Mouse (Mus musculus): ENCODE results near the gene Guca1b.
A peak's percentile ranks its signal among the peaks of the same experiment; 100 is the strongest.

The Guca1b gene

DNA sequence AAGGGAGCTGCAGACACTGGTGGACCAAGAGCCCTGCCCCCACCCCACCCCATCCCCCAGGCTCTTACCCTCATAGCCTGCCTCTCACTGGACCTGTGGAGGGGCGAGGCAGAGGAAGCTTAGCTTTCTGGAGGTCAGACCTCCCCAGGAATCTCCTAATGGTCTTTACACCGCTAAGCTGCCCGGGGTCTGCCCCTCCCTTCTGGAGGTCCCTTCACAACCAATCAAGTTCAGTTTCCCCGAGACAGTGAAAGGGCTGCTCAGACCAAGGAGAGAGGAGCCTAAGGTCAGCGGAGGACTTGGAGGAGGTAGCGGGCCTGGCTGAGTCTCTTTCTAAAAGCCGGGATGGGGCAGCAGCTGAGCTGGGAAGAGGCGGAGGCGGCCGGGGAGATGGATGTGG lies at the start of gene Guca1b:
Gene Guca1b (plus strand): TSS at position 249 of the 400 bp plus-strand sequence.
- peak in 1 of 2 experiments; percentile 56 for DNase-seq (ENCODE audit: inconsistent age in 2 of 2, low spot score in 1 of 2)

DNA sequence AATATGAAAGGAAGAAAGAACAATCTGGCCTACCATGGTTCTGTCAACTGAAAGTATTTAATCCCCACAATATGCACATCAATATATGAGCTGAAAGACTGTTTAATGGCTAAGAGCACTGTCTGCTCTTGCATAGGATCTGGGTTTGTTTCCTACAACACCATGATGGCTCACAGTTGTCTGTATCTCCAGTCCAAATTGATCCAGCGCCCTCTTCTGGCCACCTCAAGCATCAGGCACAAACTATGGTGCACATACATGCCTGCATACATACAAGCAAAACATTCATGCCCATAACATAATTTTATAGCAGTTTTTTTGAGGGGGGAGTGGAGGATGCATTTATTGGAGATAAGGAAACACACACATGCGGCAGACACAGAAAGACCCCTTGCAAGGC lies 42.1 kb upstream of the Guca1b start:
- no peak for DNase-seq (ENCODE audit: inconsistent age in 2 of 2, low spot score in 1 of 2)

DNA sequence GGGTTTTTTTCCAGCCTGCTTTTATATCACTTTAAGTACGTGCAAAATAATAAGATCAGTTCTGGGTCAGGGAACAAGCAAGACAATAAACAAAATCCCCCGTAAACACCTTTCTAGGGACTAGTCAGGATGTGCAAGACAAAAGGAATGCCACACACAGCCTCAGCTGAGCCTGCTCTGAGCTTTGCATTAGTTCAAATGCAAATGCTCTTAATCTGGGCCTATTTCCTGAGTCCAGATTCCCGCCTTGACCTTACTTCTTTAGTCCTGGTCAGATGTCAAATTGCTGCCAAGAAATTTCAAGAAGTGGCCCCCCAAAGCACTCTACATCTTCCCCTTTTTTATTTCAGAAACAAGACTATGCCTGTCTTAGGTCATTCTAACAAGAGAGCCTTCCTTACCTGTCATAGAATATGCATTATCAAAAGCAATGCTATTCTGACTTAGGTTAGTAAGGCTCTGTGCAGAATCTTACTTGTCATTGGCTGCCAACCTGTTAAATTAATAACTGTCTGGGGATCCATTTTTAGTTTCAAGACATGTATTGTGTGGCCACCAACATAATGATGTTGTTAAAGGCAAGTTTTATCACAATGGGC lies 35.4 kb upstream of the Guca1b start:
- no peak for DNase-seq (ENCODE audit: inconsistent age in 2 of 2, low spot score in 1 of 2)

DNA sequence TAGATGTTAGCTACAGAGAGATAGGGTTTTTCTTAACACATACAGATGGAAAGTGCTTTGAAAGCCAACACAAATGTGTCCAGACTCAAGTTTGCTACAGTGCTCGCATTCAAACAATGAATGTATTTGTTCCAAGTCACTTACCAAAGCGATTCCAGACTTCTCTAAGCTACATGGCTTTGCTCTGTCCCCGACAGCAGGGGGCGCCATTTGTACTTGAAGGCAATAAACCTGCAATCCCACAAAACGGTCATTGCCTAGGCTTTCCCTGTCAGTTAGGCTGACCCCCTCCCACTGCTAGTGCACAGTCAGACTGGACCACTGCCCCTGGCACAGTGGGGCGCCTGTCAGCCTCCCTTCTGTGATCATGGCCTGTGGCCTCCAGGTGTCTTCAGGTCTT lies 25.2 kb upstream of the Guca1b start:
- DNase-seq (ENCODE audit: inconsistent age in 2 of 2, low spot score in 1 of 2), result peak; percentile 32 to 76

DNA sequence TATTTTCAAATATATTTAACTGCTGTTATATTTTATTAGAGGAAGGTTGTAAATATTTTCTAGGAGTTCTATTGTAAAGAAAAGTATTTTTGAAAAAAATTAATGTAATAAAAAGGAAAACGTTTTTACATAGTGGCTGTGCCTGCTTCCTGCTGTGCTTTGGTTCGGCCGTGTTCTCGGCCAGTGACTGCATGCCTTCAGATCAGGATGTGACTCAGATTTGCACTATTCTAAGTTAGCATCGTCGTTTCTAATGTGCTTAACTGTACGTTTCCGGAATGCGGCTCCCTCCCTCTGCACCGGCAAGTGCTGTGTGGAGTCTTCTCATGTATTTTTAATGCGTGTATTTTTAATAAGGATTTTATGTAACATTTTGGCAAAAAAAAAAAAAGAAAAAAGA lies 23.9 kb upstream of the Guca1b start:
- DNase-seq (ENCODE audit: inconsistent age in 2 of 2, low spot score in 1 of 2), result no peak

DNA sequence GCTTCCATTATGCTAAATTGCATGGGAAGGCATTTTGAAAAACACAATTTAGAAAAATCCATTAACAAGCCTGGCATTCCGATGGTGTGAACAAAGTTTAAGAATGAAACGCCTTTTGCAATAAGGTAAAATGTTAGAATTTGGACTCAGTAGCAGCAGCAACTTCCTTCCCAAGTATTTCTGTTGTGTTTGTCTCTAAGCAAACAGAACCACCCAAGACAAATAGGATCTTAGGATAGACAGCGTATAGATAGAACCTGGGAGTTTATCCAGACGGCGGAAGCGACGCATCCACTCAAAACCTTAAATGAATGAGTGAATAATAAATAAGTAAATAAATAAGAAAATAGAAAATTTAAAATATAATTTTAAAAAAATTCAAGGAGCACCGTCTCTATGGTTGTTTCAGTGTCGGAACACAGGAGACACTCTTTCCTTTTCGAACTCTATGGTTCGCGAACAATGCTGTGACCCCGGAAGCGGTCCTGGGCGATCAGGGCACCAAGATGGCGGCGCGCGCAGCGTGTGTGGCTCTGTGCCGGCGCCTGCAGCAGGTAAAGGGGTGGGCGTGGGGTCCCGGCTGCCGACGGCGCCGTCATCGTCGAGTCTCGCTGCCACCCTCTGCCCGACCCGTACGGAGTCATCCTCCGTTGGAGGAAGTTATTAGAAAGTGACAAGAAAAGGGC lies 16.6 kb upstream of the Guca1b start, which contains the start of gene Mrps10:
Gene Mrps10 (plus strand): TSS at position 487 of the 686 bp plus-strand sequence.
- peak; percentile 85 to 95 for DNase-seq (ENCODE audit: inconsistent age in 2 of 2, low spot score in 1 of 2)

DNA sequence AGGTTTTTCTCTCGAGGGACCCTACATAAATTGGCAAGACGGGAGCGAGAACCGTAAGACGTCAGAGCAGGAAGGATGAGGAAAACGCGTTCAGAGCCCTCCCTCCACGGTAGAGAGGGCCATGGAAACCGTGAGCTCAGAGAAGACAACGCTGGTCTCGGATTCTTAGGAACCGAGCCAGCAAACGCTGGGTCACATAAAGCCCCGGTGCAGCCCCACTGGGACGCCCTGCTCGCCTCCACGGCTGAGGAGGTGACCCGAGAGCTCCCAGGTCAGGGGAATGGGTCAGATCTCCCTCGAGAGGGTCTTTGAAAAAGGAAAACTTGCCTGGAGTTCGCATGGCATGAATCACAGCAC lies 16.1 kb upstream of the Guca1b start:
- no peak for DNase-seq (ENCODE audit: inconsistent age in 2 of 2, low spot score in 1 of 2)

DNA sequence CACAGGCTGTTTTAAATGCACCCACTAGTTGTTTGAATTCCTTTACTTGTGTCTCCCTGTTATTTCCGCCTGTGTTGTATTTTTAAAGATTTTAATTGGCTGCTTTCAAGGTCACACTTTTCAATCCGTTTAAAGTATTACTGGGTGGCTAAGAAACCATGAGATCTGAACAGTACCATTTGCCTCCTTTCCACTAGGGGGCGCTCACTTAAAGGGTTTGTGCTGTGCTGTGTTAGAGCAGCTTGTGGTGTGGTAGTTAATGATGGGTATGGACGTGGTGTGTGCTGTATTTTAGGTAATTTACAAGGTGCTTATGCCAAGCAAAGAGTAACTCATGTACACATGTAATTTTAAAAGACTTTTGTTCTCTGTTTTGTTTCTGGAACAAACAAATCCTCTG lies 13.7 kb upstream of the Guca1b start:
- peak; percentile 45 to 90 for DNase-seq (ENCODE audit: inconsistent age in 2 of 2, low spot score in 1 of 2)

DNA sequence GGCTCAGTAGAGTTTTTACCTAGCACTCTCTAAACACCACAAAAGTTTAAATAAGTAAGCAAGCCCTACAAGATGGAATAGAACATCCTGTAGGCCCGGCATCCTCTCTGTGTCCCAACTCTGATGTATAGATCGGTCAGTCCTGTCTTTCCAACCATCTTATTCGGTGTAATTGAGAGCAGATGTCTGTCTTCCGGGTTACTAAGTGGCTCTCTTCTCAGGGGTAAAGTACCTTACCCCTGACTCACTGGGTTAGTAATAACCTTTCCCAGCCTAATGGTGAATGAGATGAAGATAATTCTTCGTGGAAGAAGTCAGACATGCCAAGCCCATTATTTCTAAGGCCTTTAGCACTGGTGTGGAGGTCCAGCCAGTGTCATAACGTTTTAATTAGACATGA lies 11.2 kb upstream of the Guca1b start:
- DNase-seq (ENCODE audit: inconsistent age in 2 of 2, low spot score in 1 of 2), result no peak

DNA sequence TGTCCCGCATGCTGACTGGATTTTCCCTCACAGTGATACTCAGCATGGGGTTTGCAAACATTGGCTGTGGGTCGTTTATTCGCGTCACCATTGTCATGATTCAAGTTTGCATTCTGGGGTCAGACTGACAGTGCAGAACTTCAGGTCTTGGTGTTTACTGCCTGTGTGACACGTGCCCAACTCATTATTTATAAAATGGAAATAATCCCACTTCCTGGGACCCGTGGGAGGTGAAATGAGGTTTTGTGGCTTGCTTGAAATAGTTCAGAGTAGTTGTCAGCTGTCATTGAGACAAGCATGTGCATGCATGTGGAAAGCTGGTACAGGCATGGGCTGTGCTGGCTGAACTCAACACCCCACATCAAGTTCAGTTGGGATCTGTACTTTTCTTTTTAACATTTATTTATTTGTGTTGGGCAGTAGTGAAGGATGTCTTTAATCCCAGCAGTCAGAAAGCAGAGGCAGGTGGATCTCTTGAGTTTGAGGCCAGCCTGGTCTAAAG lies 8.4 kb upstream of the Guca1b start:
- no peak for DNase-seq (ENCODE audit: inconsistent age in 2 of 2, low spot score in 1 of 2)

DNA sequence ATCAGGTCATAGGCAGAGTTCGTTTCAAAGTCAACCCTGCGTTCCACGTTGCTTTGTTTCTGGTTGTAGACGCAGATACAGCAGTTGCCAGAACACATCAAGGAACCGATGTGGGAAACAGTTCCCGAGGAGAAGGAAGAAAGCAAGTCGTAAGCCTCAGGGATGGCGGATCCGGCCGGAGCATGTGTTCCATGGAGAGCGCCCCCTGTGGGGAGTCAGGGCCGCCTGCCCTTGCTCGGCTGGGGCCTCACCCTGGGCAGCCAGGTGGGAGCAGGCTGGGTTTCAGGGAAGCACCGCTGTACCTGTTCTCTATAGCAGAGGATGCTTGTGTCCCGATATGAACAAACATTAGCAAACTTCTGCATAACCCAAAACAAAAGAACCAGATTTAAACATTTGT lies 7.1 kb upstream of the Guca1b start:
- DNase-seq (ENCODE audit: inconsistent age in 2 of 2, low spot score in 1 of 2), result no peak

DNA sequence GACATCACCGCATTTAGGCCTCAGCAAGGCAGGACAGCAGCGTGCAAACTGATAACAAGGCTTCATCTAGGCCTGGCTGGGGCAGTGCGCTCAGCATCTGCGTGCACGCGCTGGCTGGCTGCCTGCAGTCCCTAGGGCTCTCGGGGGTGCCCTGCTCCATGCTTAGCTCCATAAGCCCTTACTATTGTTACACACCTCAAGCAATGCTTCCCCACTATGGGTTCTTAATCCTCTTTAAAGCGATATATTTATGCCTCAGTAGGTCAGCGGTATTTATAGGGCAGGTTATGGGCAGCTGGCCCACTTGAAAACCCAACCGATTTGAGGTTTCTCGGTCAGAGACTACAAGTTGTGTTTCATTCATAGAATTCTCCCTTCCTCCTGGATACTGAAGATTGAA lies 3.3 kb upstream of the Guca1b start:
- DNase-seq (ENCODE audit: inconsistent age in 2 of 2, low spot score in 1 of 2), result no peak

DNA sequence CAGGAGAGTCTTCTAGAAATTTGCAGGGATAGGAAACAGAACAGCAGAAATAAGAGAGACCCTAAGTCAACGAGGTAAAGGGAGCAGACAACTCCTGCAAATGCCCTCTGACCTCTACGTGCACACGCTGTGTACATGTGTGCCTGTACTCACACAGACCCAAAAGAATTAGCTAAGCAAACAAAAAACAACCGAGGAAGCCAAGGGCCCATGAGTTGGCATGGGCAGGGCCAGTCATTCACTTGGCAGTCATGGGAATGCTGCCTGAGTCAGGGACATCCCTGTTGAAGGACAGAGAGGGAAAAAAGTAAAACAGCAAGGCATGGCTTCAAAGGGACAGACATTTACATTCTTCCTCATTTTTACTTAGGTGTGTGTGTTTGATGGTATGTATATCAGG lies 1.9 kb upstream of the Guca1b start:
- peak; percentile 39 to 76 for DNase-seq (ENCODE audit: inconsistent age in 2 of 2, low spot score in 1 of 2)

DNA sequence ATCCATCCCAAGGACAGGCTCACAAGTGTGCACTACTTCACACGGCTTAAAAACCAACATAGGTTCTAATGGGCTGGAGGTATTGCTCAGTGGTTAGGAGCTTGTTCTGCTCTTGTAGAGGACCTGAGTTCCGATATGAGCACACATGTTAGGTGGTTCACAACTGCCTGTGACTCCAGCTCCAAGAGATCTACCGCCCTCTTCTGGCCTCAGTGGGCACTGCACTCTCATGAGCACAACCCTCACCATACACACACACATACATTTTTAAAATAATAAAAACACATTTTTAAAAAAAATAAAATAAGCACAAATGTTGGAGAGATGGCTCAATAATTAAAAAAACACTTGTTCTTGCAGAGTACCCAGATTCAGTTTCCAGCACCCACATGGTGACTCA lies 1.1 kb upstream of the Guca1b start:
- DNase-seq (ENCODE audit: inconsistent age in 2 of 2, low spot score in 1 of 2), result no peak

DNA sequence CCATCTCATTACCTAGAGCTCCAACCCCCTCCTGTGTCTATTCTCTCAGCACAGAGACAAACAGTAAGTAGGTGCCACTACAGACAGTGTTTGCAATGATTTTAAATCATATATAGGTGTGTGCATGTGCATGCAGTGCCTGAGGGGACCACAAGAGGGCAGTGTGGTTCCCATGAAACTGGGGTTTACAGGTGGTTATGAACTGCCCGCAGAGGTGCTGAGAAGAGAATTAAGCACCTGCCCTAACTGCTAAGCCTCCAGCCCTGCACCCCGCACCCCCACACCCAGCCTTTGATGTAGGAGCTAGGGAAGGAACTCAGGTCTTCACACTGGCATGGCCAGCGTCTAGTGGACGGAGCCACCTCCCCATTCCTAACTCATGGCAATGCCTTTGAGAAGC lies 1.5 kb downstream of the Guca1b start:
- peak; percentile 27 to 81 for DNase-seq (ENCODE audit: inconsistent age in 2 of 2, low spot score in 1 of 2)

DNA sequence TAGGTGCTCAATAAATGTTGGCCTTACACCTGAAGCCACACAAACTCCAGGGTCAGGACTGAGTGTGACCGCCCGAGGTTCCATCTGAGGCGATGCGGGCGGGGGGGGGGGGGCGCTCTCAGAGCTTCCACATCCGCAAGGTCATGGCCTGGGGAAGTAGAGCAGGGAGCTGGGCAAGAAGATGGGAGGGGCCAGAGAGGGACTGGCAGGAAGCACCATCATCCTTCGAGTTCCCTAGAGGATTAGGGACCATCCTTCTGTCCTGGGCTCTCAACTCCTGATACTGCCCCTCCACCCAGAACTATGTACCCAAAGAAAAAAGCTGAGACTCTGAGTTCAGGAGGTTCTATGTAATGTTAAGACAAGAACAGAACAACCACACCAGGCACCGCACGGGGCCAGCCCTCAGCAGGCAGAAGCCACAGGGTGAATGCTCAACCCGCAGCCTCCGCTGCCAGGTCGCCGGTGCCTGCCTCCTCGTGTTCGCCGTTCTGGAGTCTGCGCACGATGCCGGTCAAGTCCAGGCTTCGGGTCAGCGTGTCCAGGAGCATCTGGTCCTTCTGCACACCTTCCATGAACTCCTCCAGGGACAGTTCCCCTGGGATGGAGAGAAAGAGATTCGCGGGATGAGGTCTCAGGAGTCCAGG lies 9.2 kb downstream of the Guca1b start:
- DNase-seq (ENCODE audit: inconsistent age in 2 of 2, low spot score in 1 of 2), result peak; percentile 42 to 75

DNA sequence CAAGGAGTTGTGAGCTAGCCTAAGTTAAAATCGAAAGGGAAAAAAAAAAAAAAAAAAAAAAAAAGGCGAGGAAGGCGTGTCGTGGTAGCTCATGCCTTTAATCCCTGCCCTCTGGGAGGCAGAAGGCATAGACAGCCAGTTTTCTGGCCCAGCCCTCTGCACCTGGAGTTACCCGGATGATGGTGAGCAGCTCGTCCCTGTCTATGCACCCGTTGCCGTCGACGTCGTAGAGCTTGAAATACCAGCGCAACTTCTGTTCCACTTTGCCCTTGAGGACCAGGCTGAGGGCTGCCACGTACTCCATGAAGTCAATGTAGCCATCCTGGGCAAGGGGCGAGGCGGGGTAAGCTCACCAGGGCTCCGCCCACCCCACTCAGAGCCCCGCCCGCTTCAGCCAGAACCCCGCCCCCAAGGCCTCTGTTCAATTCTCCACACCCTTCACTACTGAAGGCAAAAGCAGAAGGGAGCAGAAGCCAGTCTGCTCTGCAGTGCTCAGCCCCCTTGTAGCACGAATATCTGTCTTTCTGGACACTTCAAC lies 10.3 kb downstream of the Guca1b start:
- peak; percentile 77 to 92 for DNase-seq (ENCODE audit: inconsistent age in 2 of 2, low spot score in 1 of 2)

DNA sequence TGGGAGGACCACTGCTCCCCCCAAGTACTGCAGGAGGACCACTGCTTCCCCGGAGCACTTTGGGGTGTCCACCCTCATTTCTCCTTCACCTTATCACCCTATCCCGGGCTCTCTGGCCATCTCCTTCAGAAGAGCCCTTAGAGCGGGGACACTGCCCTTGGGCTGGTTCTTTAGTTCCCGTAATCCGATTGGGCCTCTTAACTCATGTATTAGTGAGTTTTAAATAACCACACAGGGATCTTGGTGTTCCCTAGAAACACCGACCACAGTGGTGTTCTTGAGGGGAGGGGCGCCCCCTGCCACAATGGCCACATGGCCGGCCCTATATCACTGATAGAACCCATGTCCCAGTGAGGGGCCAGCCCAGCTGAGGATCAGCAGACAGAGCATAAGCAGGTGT lies 13.9 kb downstream of the Guca1b start:
- no peak for DNase-seq (ENCODE audit: inconsistent age in 2 of 2, low spot score in 1 of 2)

DNA sequence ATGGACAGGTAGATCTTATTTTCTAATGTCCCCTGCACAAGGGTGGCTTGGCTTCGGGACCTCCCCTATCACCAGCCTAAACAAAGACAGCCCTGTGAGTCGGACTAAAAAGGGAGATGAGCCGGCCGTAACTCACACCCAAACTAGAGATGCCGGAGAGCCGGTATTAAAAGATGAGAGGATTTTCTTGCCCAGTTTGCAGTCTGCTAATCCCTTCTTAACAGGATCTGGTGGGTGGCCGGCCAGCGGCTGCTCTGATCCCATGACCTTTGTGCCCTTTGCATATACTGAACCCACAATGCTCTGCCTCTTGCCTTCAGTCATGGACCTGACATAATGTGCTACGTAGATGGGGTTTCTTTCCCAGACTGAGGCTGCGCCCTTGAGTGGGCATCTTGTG lies 15.3 kb downstream of the Guca1b start, which contains the start of gene Guca1a:
Gene Guca1a (minus strand): TSS at position 134 of the 400 bp plus-strand sequence.
- DNase-seq (ENCODE audit: inconsistent age in 2 of 2, low spot score in 1 of 2), result no peak

DNA sequence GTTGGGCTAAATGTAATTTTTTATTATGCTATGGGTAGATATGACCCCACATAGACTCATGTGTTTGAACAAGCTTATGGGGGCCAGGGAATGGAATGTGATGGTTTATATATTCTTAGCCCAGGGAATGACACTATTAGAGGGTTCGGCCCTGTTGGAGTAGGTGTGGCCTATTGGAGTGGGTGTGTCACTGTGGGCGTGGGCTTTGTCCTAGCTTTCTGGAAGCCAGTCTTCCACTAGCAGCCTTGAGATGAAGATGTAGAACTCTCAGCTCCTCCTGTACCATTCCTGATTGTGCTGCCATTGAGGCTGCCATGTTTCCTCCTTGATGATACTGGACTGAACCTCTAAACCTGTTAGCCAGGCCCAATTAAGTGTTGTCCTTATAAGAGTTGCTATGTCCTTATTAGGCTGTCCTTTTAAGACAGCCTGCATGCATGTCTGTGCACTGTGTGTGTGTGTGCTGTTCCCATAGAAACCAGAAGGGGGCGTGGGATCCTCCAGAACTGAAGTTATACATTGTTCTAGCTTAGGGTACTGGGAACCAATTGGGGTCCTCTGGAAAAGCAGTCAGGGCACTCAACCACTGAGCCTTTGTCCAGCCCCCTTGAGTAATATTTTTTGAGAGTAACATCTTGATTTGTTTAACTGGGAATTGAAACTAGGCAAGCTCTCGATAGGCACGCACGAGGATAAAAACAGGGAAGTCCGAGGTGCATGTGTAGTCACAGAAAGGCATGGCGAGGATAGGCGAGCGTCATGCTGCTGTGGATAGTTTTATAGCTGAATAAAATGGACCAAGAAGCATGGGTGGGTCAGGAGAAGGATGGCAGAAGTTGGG lies 22.7 kb downstream of the Guca1b start:
- no peak for DNase-seq (ENCODE audit: inconsistent age in 2 of 2, low spot score in 1 of 2)

DNA sequence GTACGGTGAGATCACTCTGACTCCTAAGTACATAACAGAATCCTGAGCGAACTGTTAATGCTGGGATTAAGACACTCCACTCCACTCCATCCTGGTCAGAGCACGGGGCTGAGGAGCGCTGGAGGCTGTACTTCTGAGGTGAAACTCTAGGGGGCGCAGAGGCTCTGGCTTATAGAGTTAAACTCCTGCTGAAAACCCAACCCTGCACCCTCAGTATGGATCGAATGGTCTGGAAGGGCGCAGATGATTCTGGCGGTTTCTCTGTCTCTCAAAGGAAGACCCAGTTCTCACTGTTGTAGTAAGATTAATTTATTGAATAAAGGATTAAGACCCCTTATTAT lies 23.3 kb downstream of the Guca1b start:
- peak; percentile 64 to 86 for DNase-seq (ENCODE audit: inconsistent age in 2 of 2, low spot score in 1 of 2)
